Mouse (Mus musculus): ENCODE measurements around the gene Tdrd3. TPM values are rescaled to one million over a fixed set of nuclear protein-coding genes. Genes with fewer than 3 reads are reported as not detected.

Gene Tdrd3
- polyA plus RNA-seq, 1 experiment = 2.7 TPM

DNA sequence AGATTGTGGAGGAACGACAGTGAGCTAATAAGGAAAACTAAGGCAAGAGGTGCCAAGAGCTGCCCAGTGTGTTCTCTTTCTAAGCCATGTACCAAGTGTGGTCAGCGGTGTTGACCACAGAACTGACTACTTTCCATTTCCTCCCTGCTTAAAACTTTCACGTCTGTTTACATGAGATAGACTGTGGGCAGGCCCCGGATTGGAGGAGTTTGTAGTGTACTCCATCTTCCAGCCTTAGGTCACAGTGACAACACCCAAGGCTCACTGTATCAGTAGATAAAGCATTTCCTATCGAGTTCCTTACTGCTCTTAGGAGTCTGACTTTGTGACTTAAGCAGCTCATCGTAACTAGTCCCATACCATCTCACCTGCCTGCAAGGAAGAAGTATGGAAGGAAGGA lies 133.5 kb downstream of the Tdrd3 start:
- Histone ChIP-seq H3K4me3 (replicated peaks) (no peak overlapping the region), H3K4me1 (peaks cover 4% of the 10 kb centered on the region; the same call in 1 of the 2 replicates), H3K36me3 (replicated peaks; ENCODE audit: low read length) (peaks cover 19% of the 10 kb centered on the region), H3K27me3 (replicated peaks) (no peaks in the 10 kb centered on the region), H3K9me3 (no peaks in the 10 kb centered on the region)
- TF ChIP-seq FLI1 (IDR thresholded peaks at IDR 0.05; ENCODE audit: low read length) = no peak

DNA sequence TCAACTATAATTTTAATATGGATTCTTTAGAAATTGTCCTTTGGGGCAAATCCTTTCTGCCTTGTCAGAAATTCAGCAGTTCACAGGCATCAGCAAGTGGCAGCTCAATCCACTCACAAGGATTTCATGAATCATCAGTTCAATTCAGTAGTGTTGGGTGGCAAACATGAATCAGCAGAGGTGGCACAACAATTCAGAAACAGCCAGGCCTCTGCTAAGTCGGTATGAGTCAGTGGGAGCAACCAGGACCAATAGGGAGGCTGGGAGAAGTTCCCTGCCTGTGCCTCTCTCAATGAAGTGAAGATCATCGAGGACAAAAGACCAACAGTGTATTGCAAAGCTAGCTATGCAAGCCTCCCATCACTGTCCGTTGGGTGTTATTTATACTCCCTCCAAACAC lies 135.8 kb downstream of the Tdrd3 start:
- Histone ChIP-seq H3K4me1 (peaks cover 4% of the 10 kb centered on the region; the same call in 1 of the 2 replicates), H3K27me3 (replicated peaks) (no peaks in the 10 kb centered on the region)
- no peak for TF ChIP-seq GATA1 (IDR thresholded peaks at IDR 0.05; ENCODE audit: borderline replicate concordance, low read length)
- TF ChIP-seq FLI1 (IDR thresholded peaks at IDR 0.05; ENCODE audit: low read length) = no peak

DNA sequence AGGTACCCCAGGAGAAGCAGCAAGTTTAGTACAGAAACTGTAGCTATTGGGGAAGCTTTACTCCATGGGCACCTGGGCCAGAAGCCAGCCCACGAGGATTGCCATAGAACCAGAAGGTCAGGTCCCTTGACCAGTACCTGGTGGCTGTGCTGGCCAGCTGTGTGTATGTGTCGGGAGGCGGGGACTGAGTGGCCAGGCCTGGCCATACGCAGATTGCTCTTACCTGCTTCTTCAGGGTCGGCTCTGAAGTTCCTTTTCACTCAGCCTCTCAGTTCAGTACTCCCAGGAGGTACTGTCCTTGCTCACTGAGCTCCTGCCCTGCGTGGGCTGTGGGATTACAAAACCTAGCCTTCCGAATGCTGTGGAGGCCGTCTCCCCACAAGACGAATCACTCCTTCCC lies 147.4 kb downstream of the Tdrd3 start:
- TF ChIP-seq GATA1 (IDR thresholded peaks at IDR 0.05; ENCODE audit: borderline replicate concordance, low read length) (no peak), FLI1 (IDR thresholded peaks at IDR 0.05; ENCODE audit: low read length) (no peak)
- H3K4me3 ChIP-seq (replicated peaks) = no peak overlapping the region

More for the DNA sequence above, 135.8 kb downstream of the Tdrd3 start:
- Histone ChIP-seq H3K4me3 (replicated peaks) (no peak overlapping the region), H3K36me3 (replicated peaks; ENCODE audit: low read length) (peaks cover 3% of the 10 kb centered on the region), H3K9me3 (no peaks in the 10 kb centered on the region)

DNA sequence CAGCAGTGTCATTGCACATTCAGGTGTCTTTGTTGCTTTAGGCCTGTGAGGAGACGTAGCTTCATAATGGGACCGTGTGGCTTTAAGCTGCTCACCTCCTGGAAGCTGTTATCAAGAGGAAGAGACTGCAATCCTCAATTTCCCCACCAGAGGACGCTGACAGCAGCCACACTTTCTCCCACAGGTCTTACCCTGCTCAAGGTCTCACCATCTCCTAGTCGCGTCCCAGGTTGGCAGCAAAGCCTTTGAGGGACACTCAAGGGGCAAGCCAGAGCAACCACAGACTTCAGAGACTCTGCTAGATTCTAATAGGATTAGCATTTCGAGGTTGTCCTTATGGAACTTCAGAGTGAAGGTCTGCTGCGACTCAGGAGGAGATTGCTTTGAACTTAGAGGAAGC lies 149.8 kb downstream of the Tdrd3 start:
- no peaks in the 10 kb centered on the region for H3K9me3 ChIP-seq
- H3K4me3 ChIP-seq (replicated peaks) = no peak overlapping the region
- H3K4me1 ChIP-seq = peaks cover 16% of the 10 kb centered on the region
- TF ChIP-seq GATA1 (IDR thresholded peaks at IDR 0.05; ENCODE audit: borderline replicate concordance, low read length) (no peak), FLI1 (IDR thresholded peaks at IDR 0.05; ENCODE audit: low read length) (no peak)
- H3K27me3 ChIP-seq (replicated peaks) = peaks cover 28% of the 10 kb centered on the region
- no peaks in the 10 kb centered on the region for H3K36me3 ChIP-seq (replicated peaks; ENCODE audit: low read length)

More for the DNA sequence above, 147.4 kb downstream of the Tdrd3 start:
- H3K27me3 ChIP-seq (replicated peaks) = peaks cover 20% of the 10 kb centered on the region
- no peaks in the 10 kb centered on the region for H3K36me3 ChIP-seq (replicated peaks; ENCODE audit: low read length)
- no peaks in the 10 kb centered on the region for H3K9me3 ChIP-seq
- peaks cover 16% of the 10 kb centered on the region for H3K4me1 ChIP-seq

DNA sequence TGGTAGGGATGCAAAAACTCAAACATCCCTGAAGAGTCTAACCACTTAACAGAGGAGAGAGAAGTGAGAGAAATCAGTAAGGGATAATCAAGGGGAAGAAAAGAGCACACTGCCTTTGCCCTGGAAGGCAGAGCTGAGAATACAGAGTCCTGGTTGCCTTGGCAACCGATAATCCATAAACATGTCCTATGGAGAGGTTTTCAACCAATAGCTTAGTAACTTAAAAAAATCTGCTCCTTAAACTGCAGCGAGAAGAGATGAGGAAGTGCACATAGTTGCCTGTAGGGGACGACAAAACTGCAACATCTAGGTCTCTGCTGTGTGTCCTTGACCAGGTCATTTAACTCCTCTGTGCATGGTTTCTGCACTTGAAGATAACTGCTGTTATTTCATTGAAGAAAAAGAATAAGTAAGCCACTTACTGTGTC lies 150.6 kb downstream of the Tdrd3 start:
- no peaks in the 10 kb centered on the region for H3K36me3 ChIP-seq (replicated peaks; ENCODE audit: low read length)
- no peaks in the 10 kb centered on the region for H3K9me3 ChIP-seq
- no peak overlapping the region for H3K4me3 ChIP-seq (replicated peaks)
- peaks cover 28% of the 10 kb centered on the region for H3K27me3 ChIP-seq (replicated peaks)
- TF ChIP-seq GATA1 (IDR thresholded peaks at IDR 0.05; ENCODE audit: borderline replicate concordance, low read length) (no peak), FLI1 (IDR thresholded peaks at IDR 0.05; ENCODE audit: low read length) (no peak)
- peaks cover 16% of the 10 kb centered on the region for H3K4me1 ChIP-seq

DNA sequence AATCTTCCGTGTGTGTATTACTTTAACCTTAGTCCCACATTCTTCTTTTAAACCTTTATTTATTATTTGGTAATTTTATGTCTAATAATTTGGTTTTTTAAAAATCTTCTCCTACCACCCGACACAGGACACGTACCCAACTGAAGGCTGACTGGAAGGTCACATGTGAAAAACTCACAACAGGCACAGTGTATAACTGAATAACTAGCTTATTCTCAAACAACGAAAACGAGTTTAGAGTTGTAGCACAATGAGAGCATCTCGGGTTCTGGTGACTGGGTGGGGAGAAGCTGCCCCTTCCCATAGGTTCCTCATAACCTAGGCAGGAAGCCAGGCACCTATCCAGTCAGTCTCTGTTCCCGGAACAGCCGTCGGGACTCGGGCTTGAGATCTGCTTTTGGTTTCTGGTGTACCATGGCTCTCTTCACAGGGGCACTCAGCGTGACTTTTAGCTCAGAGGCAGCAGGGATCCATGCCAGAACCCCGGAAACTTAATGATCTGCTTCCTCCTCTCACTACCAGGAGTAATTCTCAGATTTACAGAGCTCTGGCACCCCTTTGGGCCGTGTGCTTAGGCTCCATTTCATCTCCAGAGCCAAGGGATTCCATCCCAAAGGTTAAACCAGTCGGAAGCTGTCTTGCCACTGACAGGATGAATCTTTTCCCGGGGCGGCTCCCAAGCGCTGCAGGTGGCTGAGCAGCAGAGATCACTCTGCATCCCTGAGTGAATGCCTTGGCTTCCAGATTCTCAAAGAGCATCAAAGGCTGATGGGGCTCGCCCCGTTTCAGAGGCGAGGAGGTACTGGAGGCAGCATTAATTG lies 151.4 kb downstream of the Tdrd3 start:
- peak overlapping the region; percentile 86 for H3K4me3 ChIP-seq (replicated peaks)
- no peak for TF ChIP-seq GATA1 (IDR thresholded peaks at IDR 0.05; ENCODE audit: borderline replicate concordance, low read length)
- H3K4me1 ChIP-seq = peaks cover 19% of the 10 kb centered on the region
- H3K9me3 ChIP-seq = no peaks in the 10 kb centered on the region
- no peaks in the 10 kb centered on the region for H3K36me3 ChIP-seq (replicated peaks; ENCODE audit: low read length)
- peaks cover 28% of the 10 kb centered on the region for H3K27me3 ChIP-seq (replicated peaks)

DNA sequence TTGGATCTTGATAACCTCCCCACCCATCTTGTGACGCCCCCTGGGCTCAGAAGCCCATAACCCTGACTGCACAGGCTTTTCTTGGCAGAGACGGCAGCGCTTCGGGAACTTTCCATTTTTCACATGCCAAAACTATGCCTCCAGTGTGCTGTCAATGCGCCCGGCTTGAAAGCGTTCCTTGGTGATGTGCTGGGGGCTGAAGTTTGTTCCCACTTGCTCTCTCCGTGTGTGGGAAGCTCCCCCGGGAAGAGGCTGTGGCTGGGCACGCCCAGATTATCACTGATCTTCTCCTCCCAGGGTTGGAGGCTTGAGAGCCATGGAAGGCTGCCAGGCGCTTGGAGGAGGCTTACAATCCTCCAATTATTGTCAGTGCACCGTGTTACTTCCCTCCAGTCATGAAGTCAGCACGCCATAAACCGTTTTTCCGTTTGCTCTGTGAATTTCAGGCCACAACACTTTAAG lies 152.0 kb downstream of the Tdrd3 start:
- no peaks in the 10 kb centered on the region for H3K36me3 ChIP-seq (replicated peaks; ENCODE audit: low read length)
- H3K4me1 ChIP-seq = peaks cover 19% of the 10 kb centered on the region
- H3K9me3 ChIP-seq = no peaks in the 10 kb centered on the region
- H3K27me3 ChIP-seq (replicated peaks) = peaks cover 28% of the 10 kb centered on the region
- TF ChIP-seq GATA1 (IDR thresholded peaks at IDR 0.05; ENCODE audit: borderline replicate concordance, low read length) (no peak), FLI1 (IDR thresholded peaks at IDR 0.05; ENCODE audit: low read length) (no peak)
- H3K4me3 ChIP-seq (replicated peaks) = peak overlapping the region; percentile 86

DNA sequence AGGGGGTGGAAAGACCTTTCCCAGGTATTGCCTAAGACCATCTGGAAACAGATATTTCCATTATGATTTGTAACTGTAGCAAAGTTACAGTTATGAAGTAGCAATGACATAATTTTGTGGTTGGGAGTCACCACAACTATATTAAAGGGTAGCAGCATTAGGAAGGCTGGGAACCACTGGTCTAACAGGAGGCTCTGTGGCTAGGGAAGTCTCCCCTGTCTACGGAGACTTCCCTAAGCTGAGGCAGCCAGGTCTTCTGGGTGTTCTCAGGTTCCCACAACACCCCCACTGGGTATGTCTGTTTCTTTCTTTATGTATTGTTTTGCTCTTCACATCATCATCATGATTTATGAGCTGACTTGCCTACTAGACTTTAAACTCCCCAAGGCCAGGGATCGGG lies 153.0 kb downstream of the Tdrd3 start:
- Histone ChIP-seq H3K36me3 (replicated peaks; ENCODE audit: low read length) (no peaks in the 10 kb centered on the region), H3K9me3 (no peaks in the 10 kb centered on the region), H3K27me3 (replicated peaks) (peaks cover 21% of the 10 kb centered on the region), H3K4me3 (replicated peaks) (no peak overlapping the region), H3K4me1 (peaks cover 19% of the 10 kb centered on the region)
- TF ChIP-seq FLI1 (IDR thresholded peaks at IDR 0.05; ENCODE audit: low read length) (no peak), GATA1 (IDR thresholded peaks at IDR 0.05; ENCODE audit: borderline replicate concordance, low read length) (no peak)

DNA sequence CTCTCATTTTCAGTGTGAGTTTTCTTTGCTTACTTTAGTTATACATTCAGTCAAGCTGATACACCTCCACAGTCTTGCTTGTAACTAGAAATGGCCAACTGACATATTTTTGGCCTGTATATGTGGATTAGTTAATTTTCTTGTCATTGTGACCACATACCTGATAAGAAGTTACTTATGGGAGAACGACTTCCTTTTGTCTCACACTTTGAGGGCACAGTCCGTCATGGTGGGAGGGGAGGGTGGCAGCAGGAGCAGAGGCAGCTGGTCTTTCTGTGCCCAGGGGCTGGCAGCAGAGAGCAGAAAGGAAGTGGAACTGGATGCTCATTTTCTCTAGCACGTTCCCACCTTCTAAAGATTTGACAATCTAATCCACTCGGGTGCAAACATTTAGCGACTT lies 156.0 kb downstream of the Tdrd3 start:
- H3K9me3 ChIP-seq = 0 out of 2 replicates have a peak, but pooled peaks cover 3% of the 10 kb centered on the region
- H3K27me3 ChIP-seq (replicated peaks) = peaks cover 18% of the 10 kb centered on the region
- TF ChIP-seq GATA1 (IDR thresholded peaks at IDR 0.05; ENCODE audit: borderline replicate concordance, low read length) = no peak
- TF ChIP-seq FLI1 (IDR thresholded peaks at IDR 0.05; ENCODE audit: low read length) = no peak
- no peaks in the 10 kb centered on the region for H3K36me3 ChIP-seq (replicated peaks; ENCODE audit: low read length)
- peaks cover 15% of the 10 kb centered on the region for H3K4me1 ChIP-seq
- no peak overlapping the region for H3K4me3 ChIP-seq (replicated peaks)

DNA sequence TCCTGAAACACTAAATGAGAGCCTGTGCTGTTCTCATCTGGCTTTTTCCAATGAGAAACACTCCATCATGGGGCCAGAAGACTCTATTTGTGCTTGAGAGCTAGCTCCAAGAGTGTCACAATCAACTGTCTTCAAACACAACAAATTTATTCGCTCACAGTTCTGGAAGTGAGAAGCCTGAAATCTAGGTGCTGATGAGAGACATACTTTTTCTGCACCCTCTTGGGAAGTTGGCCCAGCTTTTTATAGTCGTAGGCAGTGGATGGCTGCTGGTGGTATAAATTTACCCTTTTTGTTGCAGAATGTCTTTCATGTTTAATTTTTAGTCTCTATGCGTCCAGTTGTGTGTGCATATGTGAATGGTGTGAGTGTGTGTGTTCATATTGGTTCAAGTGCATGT lies 166.2 kb downstream of the Tdrd3 start:
- H3K9me3 ChIP-seq = no peaks in the 10 kb centered on the region
- H3K4me3 ChIP-seq (replicated peaks) = no peak overlapping the region
- TF ChIP-seq FLI1 (IDR thresholded peaks at IDR 0.05; ENCODE audit: low read length) (no peak), GATA1 (IDR thresholded peaks at IDR 0.05; ENCODE audit: borderline replicate concordance, low read length) (no peak)

More for the DNA sequence above, 166.2 kb downstream of the Tdrd3 start:
- no peaks in the 10 kb centered on the region for H3K36me3 ChIP-seq (replicated peaks; ENCODE audit: low read length)
- H3K4me1 ChIP-seq = no peaks in the 10 kb centered on the region
- no peaks in the 10 kb centered on the region for H3K27me3 ChIP-seq (replicated peaks)
